Mouse (Mus musculus) adrenal gland, postnatal 25 days (tissue): ENCODE results near the gene Defb26. TPM values are rescaled to one million over a fixed set of nuclear protein-coding genes. Genes with fewer than 3 reads are reported as not detected.

Experiments used
- DNase-seq: peaks from one replicate; pipeline ENCODE4 v3.0.0; 2021; ENCODE audit warnings: mixed read lengths
- total RNA-seq: library from RNA; stranded (reverse); gene quantifications from 2 replicates; pipeline ENCODE4 v1.2.3, GENCODE M21; 2021

The Defb26 gene
- total RNA-seq, 1 experiment from 2014 or later: not detected

GRCm38 (mm10) chr2:152464570-152465150 lies 46.8 kb downstream of the Defb26 start, which contains the start of gene Defb23:
TSS of gene Defb23 (minus strand) at chr2:152464620.
- no peak for DNase-seq

- no peak for DNase-seq
Observed at GRCm38 (mm10) chr2:152459241-152459640, 52.3 kb downstream of the Defb26 start.

Other genes starting within 250 kb of the Defb26 start
- 117 and 119 TPM in 2 replicates for gene Tbc1d20, start 217.9 kb downstream of the Defb26 start, total RNA-seq
- gene Rbck1, start 179.0 kb downstream of the Defb26 start, total RNA-seq: 113 and 126 TPM in 2 replicates
- gene Trib3, start 167.7 kb downstream of the Defb26 start, total RNA-seq: 10.6 and 19.7 TPM in 2 replicates
- gene Nrsn2, start 135.1 kb downstream of the Defb26 start, total RNA-seq: 2.1 and 3.2 TPM in 2 replicates
- gene Sox12, start 113.6 kb downstream of the Defb26 start, total RNA-seq: 17.0 and 22.8 TPM in 2 replicates
- 7.6 and 8.3 TPM in 2 replicates for gene Zcchc3, start 96.7 kb downstream of the Defb26 start, total RNA-seq
- gene 6820408C15Rik, start 96.1 kb downstream of the Defb26 start, total RNA-seq: not detected in 2 replicates
- gene Defb23, start 47.1 kb downstream of the Defb26 start, total RNA-seq: not detected in 2 replicates
- gene Defb20, start 34.6 kb downstream of the Defb26 start, total RNA-seq: not detected in 2 replicates
- gene Defb22, start 21.6 kb downstream of the Defb26 start, total RNA-seq: not detected in 2 replicates
- gene Defb28, start 6.6 kb upstream of the Defb26 start, total RNA-seq: not detected in 2 replicates
- gene Defb29, start 28.4 kb upstream of the Defb26 start, total RNA-seq: not detected in 2 replicates
- gene Gm17416, start 57.6 kb upstream of the Defb26 start, total RNA-seq: not detected in 2 replicates
- gene Defb21, start 61.1 kb upstream of the Defb26 start, total RNA-seq: not detected in 2 replicates
- gene Defb19, start 68.6 kb upstream of the Defb26 start, total RNA-seq: 0.97 TPM in 1 of 2 replicates, not detected in the other
- not detected in 2 replicates for gene Defb45, start 87.7 kb upstream of the Defb26 start, total RNA-seq
- gene Defb36, start 92.6 kb upstream of the Defb26 start, total RNA-seq: 1.0 TPM in 1 of 2 replicates, not detected in the other
- 2.5 TPM in 1 of 2 replicates, not detected in the other for gene Defb25, start 111.4 kb upstream of the Defb26 start, total RNA-seq
- gene Rem1, start 115.3 kb upstream of the Defb26 start, total RNA-seq: 8.1 and 9.0 TPM in 2 replicates
- gene H13, start 157.8 kb upstream of the Defb26 start, total RNA-seq: 149 and 153 TPM in 2 replicates
- 34.2 and 37.9 TPM in 2 replicates for gene Mcts2, start 175.3 kb upstream of the Defb26 start, total RNA-seq
- 73.3 and 81.1 TPM in 2 replicates for gene Id1, start 224.6 kb upstream of the Defb26 start, total RNA-seq
- 4.2 and 4.3 TPM in 2 replicates for gene Cox4i2, start 242.5 kb upstream of the Defb26 start, total RNA-seq